Mouse (Mus musculus) embryonic fibroblast, embryonic 13.5 days (primary cell): ENCODE results near the gene Usp47.

Experiments used
- CTCF ChIP-seq: IDR thresholded peaks from 2 replicates; pipeline ENCODE4 v1.5.1; 2011; ENCODE audit warnings: mild to moderate bottlenecking, control low read depth, low read length, moderate library complexity, borderline replicate concordance; ENCODE audit not compliant: insufficient read depth
- POLR2A ChIP-seq: IDR thresholded peaks from 2 replicates; pipeline ENCODE4 v1.6.1; 2011; ENCODE audit warnings: low read depth, mild to moderate bottlenecking, control low read depth, low read length, moderate library complexity

DNA sequence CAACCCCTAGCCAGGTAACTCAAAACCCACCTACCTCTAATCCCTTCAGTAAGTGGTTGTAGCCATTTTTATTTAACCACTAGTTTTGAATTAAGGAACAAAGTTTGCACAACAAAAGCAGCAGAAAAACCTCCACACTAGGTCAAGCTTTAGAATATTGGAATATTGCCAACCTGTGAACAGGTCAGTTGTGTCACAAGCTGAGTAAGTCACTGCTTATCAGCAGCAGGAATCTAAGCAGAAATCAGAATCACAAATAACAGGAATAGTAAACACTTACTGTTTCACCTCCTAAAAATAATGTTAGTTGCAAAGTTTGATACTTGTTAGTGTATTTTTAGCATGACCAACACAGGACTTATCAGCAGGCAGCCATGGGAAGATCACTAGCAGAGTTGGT, 17.0 kb downstream of the Usp47 start:
- TF ChIP-seq CTCF (no peak), POLR2A (no peak)
